Mouse (Mus musculus) thymus, postnatal 10 days (tissue): ENCODE results near the gene Rnf5.
A peak's percentile ranks its signal among the peaks of the same experiment; 100 is the strongest.

Source experiments
- DNase-seq, 2 experiments: peaks; one replicate each; pipeline ENCODE4 v3.0.0; 2021; ENCODE audit warnings: low spot score in 2 of 2

The Rnf5 gene

DNA sequence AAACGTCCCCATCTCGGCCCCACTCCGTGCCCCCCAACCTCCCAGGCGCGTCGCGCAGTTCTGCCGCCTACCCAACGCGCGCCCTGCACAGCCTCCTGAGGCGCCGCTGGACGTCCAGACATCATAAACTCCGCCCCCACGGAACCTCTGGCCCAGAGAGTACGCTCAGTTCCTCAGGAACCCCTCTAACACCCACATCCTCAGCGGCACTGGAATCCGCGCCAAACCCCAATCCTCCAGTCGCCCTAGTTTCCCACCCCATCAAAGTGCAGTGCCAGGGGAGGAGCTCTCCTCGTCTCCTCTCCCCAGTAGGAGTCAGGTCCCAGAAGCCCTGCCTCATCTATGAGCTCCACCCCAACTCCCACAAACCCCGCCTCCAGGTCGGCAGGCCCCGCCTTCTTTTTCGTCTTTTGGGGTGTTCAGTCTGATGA lies 28.8 kb upstream of the Rnf5 start:
- DNase-seq: peak; percentile 82 to 89

DNA sequence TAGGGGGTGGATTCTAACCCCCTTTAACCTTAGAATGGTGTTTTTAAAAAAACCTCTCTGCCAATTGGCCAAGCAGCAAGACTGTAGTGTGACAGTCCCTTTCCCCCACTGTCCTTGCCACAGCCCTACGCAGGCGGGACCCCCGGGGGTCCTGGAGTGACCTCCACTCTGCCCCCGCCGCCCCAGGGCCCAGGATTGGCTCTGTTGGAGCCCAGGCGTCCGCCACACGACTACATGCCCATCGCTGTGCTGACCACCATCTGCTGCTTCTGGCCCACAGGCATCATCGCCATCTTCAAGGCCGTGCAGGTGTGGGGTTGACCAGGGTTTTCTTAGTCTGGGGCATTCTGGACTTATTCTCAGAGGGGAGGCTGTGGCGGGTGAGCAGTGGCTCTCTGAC lies 28.2 kb upstream of the Rnf5 start:
- DNase-seq: peak in 1 of 2 experiments; percentile 33

DNA sequence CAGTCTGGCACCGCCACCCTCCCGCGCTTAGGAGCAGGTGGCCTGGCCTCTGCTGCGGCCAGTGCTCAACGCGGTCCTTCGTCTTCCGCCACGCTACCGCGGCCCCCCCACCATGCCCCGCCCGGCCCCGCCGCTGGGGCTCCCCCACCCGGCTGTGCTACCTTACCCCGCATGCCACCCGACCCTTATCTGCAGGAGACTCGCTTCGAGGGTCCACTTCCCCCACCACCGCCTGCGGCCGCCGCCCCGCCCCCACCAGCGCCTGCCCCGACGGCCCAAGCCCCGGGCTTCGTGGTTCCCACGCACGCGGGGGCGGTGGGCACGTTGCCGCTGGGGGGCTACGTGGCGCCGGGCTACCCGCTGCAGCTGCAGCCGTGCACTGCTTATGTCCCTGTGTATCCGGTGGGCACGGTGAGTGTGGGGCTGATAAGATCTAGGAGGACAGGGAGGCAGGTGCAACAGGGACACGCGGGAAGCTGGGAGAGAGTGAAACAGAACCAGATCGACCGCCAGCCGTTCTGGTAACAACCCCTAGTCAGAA lies 27.3 kb upstream of the Rnf5 start:
- DNase-seq: peak; percentile 70

DNA sequence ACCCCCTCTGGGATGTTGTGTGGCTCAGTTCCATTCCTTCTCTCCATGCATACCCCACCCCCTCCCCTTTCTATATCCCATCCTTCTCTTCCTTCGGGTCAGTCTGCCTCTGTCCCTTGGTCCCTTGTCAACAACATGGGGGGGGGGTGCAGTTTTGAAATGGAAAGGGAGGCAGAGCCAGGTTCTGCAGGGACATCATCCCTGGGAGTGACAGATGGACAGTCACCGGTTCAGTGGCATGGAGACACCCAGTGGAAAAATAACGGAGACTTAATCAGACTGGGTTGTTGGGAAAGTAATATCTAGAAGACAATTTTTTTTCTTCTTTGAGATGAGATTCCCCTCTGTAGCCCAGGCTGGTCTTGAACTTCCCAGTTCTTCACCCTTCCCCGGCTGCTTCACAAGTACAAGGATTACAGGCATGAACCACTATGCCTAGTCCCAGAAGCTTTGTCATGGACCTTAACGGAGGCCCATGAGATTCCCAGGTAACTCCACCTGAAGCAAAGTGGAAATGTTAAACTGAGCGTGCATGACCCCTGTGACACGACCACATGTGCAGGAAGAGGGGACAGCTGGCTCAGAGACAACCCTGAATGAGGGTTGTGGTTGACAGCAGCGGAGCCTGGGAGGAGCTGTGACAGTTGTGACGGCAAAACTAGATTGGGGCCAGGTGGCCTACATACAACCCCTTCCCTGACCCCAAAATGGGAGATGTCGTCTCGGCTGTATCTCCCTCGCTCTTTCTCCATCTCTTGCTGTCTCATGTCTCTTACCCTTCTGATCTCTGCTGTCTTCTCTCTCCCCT lies 26.5 kb upstream of the Rnf5 start:
- peak; percentile 82 to 86 for DNase-seq

DNA sequence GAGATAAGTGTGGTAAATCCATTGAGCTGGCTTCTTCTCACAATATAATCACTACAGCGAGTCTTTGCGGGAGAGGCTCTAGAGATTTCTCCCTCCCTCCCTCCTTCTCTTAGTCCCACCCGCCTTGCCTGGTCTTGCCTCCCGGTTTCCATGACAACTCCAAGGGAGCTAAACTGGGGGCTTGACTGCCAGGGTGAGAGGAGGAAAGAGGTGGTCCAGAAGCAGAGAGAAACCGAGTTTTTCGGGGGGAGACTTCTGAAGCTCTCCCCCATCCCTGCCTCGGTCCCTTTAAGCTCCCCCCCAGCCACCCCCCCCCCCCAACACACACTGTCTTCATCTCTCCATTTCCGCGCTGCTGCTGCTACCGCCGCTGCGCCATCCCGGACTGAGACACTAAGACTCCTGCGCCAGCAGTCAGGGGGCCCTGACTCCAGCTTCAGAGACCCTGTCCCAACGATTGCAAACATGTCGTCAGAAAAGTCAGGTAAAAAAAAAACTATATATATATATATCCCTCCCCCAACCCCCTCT lies 25.8 kb upstream of the Rnf5 start, which contains the start of gene Prrt1:
Gene Prrt1 (plus strand): TSS at position 313 of the 531 bp plus-strand sequence.
- DNase-seq: peak; percentile 47 to 51

DNA sequence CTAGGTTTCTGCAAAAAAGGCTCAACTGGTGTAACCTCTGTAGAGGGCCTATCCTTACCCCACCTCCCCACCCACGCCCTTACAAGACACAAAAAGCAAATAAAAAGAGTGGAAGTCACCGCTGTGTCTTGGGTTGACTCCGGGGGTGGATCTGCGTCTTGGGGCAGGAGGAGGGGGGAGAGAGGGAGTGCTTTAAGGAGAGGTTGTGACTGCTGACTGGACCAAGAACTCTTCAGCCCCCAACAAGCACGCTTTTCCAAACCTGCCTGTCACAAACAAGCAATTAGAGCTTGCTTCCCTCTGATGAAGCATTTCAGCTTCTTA lies 25.1 kb upstream of the Rnf5 start:
- peak; percentile 37 to 38 for DNase-seq

DNA sequence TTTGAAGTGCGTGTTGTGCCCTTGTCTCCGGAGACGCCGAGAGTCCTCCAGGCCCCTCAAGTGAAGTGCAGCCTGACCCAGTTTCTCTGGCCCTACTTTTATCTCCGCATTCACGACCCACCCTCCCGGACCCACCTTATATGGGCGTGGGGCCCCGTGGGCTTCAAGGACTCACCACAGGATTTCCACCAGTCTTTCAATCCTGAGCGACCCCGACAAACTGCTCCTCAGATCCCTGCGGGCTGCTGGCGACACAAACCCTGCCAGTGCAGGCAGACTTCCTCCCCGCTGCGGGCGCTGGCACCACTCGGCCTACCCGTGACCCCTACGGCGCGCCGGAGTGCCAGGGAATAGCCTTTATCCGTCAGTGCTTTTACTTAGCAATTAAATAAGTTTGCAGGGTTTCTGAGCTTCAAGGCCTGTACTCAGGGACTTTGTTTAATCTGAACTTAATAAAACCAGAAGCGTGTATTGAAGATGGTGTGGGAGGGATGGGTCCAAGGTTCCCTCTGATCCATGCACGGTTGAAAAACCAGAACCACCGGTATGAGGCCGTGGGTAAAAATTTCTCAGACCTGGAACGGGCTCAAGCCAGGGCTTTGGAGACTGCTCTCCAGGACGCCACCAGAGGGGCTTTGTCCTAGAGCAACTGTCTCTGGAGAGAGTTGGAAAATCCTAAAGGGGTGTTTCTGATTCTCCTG lies 24.6 kb upstream of the Rnf5 start, which contains the start of gene Ppt2:
Gene Ppt2 (minus strand): TSS at position 568 of the 701 bp plus-strand sequence.
- peak; percentile 60 to 68 for DNase-seq

DNA sequence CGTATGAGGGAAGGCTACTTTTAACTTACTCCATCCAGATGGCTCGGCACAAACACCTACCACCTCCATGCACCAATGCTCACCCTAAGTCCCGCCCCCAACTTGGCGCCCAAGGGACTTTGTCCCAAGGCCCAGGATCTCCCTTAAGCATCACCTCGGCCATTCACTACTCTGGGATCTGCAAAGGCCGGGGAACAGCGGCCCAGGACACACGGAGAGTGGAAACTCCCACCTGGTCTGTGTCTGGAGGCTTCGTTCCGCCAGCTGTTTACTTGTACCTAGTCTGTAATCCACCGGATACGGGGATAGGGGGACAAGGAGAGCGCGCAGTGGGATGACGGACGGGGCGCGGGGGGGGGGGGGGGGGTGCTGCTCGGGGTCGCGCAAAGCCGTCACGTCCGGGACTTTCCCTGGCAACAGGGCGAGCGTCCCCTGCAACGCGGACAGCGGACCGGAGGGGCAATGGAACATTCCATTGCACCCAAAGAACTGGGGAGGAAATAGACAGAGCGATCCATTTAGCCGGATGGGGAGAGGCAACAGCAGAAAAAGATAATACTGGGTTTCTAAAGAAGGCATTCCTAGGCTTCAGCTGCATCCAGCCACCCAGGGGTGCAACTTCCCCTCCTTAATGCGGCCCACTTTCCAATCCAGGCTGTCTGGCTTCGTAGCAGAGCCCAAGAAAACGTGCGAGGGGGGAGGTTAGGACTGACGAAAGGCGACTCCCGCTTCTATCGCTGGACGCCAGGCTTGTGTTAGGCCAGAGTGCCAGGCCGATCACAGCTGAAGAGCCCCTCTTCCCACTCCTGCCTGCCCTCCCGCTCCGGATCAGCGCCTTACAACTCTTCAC lies 23.8 kb upstream of the Rnf5 start:
- DNase-seq: peak; percentile 71 to 79

DNA sequence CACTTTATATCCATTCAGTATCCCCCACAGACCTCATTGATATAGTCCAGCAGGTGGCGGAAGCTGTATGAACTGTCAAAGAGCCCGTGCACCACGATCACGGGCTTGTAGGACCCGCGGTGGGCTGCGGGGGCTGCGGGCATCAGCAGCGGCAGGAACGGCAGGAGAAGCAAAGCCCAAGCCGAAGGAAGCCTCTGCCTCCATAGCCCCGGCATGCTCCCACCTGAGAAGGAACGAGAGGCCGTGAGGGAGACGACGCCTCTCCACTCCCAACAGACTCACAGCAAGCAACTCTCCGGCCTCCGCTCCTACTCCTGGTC lies 23.2 kb upstream of the Rnf5 start:
- DNase-seq: peak; percentile 44 to 54

DNA sequence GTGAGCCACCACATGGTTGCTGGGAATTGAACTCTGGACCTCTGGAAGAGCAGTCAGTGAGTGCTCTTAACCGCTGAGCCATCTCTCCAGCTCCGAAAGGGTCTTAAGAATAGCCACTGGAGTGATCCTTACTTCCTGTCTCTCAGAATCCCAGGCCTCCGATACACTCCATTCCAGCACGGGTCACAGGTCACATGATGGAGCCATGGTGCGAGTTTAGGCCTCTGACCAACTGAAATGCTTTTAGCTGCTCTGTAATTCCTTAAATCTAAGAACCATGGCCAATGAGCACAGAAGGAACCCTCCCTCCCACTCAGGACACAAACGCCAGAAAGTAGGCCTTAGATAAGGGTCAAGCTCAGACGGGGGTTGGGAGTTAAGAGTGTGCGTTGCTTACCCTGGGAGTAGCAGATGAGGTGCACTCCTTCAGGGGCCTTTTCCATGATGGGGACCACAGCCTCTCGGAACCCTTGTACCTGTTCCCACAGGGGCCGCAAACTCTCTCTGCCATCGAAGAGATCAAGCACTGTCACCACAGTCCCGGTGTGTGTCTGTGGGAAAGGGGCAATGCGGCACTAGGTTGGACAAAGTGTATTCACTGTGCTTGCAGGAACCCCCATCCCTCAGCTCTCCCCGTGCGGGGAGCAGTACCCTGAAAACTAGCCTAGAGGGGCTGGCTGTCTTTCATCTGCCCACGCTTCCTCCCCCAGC lies 22.7 kb upstream of the Rnf5 start:
- no peak for DNase-seq

DNA sequence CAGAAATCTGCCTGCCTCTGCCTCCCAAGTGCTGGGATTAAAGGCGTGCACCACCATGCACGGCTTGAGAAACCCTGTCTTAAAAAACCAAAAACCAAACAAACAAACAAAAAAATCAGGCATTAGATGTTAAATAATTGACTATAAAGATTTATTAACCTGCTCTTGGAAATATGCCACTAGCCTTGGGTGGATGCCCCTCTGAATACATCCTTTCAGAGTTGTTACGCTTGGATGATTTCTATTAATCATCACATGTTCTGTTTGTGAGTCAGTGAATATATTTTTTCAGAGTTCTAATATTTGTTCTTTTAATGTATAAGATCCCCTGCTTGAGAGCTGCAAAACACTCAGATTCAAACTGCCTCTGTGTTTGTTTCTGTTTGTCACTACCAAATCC lies 21.5 kb upstream of the Rnf5 start:
- DNase-seq: no peak

DNA sequence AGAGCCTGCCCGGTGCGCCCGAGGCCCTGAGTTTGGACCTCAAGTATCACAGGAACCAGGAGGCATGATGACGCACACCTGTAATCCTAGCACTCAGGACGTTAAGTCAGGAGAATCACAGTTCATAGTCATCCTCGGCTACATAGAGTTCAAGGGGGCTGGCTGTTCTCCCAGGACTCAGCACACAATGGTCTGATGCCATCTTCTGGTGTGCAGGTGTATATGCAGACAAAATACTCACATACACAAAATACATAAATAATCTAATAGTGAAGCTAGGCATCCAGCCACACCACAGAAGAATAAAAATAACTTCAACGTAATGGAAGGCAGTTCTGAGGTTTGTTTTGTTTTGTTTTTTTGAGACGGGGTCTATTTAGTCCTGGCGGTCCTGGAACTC lies 19.7 kb upstream of the Rnf5 start:
- DNase-seq: no peak

DNA sequence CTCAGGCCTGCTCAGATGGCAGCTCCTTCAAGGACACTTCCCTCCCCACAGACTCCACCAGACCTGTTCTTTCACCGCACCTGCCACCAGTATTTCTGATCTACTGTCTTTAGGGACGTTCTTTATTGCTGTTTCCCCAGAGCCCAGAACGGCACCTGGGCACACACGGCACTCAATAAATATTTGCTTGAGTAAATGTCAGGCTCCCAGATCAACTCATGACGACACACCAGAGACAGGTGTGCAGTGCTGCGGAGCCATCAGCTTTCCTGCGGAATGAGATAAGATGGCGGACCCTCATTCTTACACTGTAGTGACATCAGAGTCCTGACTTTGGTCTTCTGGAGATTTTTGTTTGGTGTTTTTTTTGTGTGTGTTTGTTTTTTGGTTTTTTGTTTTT lies 17.5 kb upstream of the Rnf5 start:
- DNase-seq: no peak

DNA sequence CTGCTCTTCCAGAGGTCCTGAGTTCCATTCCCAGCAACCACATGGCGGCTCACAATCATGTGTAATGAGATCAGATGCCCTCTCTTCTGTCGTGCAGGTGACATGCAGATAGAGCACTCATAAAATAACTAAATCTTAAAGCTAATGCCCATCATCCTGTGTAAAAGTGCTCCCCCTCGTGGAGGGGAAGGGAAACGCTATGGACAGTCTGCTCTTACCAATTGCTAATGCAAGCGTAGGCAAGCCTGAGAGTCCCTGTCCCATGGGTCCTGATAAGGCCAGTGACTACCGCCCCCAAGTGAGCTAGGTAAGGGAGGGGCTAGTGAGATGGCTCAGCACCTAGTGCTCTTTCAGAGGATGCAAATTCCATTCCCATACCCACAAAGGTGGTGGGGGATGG lies 15.5 kb upstream of the Rnf5 start:
- DNase-seq: peak; percentile 66 to 86

DNA sequence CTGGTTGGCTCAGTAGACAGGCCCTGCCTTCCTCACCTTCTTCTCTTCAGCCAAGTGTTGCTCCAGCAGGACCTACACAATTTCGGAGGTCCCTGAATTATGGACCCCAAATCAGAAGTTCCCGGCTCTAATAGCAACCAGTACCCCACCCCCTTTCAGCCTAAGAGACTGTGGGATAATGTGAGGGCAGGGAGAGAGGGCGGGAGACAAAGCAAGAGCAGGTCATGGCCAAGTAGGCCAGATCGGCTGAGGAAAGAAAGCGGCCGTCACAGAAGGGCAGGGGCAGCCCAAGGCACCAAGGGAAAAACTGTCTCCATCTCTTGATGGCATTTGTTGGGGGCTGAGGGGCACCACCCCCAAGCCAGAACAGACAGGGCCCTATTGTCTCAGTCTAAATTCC lies 12.4 kb upstream of the Rnf5 start, which contains the start of gene Egfl8:
Gene Egfl8 (minus strand): TSS at position 101 of the 400 bp plus-strand sequence.
- no peak for DNase-seq

DNA sequence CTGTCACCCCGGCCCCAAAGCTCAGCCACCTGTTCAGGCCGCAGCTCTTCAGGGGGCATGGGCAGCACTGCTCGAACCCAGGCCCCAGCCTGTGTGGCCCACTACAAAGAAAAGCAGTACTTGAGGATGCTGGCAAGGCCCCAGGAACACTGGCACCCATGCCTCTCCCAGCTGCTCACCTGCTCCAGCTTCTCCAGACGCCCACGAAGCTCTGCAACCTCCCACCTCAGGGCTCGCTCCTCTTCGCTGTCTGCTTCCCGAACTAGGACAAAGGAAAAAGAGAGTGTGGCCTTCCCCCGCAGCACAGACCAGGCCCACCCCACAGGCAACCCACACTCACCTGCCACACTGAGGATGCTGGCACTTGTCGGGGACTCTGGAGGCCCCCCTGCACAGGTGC lies 10.3 kb upstream of the Rnf5 start:
- no peak for DNase-seq

DNA sequence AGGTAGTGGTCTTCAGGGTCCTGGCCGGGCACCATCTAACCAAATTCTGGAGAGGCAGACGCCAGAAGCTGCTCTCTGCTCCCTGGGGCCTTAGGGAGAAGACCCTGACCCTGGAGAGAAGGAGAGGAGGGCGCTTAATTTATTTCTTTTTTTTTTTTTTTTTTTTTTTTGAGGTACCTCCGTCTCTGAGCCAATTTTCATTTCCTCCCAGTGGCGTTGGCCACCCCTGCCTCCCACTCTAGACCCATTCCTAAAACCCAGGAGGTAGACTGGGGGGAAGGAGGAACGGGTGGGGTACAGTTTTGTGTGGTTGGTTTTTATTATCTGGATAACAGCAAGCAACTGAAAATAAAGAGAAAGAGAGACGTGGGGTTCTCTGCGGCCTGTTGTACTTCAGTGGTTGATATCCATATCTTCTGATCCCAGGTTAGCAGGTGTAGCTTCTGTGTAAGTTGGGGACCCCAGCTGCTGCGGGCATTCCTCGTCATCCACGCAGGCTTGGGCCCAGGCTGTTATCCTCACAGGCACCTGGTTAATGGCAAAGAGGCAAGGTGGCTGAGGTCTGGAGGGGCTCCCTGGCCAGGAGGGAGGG lies 9.7 kb upstream of the Rnf5 start:
- no peak for DNase-seq

DNA sequence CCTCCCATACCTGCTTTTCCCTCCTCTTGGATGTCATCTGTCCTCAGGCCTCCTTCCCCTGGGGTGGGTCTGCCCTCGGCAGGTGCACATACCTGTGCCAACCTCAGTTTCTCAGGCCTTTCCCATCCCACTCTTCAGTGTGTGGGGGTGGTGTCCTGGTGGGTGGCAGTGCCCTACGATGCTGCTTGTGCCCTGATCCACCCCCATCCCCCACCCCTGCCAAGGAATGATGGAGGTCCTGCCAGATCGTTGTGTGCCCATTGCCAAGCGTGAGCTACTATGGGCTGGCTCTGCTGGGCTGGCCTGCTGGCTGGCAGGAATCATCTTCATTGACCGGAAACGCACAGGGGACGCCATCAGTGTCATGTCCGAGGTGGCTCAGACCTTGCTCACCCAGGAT lies 7.6 kb upstream of the Rnf5 start:
- DNase-seq: no peak

DNA sequence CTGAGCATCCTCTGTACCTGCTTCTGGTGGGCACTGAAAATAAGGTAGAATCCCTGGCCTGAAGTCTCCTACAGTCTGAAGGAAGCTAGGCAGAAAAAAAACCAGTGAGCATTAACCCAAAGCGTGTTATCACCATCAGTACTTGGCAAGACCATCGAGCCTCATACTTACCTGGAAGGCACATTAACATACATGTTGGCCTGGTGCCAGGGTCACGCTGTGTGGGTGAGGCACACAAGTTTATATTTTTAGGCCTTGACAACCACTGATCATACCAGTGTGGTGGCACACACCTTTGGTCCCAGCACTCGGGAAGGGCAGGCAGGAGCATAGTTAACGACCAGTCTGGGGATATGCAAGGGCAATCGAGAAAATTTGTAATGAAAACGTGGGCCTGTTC lies 4.5 kb upstream of the Rnf5 start:
- DNase-seq: no peak

DNA sequence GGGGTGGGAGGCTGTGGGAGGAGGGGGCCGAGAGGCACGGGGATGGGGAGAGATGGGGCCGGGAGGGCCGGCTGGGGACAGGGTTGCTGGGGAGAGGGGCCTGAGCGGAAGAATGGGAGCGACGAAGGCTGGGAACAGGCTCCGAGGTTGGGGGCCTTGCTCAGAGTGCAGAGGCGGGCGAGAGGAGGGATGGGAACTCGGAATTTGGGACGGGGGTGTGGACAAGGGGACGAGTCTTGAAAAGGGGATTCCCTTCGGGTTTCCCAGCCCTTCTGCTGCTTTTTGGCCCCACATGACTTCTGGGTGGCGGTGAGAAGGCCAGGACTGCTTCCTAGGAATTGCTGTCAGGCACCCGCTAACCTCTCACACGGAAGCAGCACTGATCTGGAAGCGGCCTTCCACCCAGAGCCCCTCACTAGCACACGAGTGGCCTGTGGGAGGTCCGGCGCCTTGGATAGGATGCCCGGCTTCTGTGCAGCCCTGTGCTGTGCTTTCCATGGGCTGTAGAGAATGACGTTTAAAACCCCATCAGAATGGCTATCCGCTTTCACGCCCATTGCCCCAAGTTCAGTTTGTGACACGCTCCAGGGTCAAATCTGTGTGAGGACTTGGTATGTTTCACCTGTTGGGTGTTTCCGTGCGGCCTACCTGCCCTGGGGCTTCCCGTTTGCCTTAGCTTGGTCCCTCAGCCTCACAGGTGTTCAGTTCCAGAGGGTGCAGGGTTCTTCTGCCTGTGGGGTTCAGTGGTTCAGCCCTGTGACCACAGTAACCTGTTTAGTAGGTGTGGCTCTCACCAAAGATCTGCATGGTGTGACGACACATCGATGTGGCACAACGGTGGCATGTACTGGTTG lies 2.9 kb upstream of the Rnf5 start:
- DNase-seq: no peak
